Mouse (Mus musculus): Measurements from ENCODE around the gene Mbnl2. TPM values are rescaled to one million over a fixed set of nuclear protein-coding genes. Genes with fewer than 3 reads are reported as not detected.

The Mbnl2 gene
- polyA plus RNA-seq, 1 experiment from 2014 or later: 129 TPM

DNA sequence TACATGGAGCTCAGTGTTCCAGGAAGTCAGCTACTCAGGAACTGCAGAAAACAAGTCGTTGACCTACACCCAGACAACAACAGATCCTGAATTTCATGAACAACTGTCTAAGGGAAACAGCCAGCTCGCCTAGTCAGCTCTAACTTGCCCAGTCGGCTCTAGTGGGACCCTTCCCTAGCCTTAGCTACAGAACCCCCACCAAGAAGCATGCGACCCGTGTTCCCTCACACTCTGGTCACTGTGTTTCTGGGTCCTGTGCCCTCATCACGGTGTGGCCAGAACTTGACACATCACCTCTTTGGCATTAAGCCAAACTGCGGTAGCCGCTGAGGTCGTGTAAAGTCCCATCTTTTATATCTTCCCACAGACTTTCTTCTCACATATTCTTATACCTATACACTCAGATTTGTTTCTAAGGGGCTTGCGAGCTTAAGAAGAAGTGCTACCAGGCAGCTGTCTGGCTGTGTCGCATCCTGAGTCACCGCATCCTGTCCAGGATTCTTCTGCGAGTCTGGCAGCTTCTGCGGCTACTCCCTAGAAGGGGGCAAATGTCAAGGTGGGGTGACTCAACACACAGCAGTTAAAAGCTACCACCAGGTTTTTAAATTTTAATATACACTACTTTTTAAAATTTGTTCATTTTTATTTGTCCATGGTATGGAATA lies 193.8 kb downstream of the Mbnl2 start:
- WGBS: 74% methylated on average over 14 of the region's 14 CpGs
- Histone ChIP-seq H3K27ac (replicated peaks in 1 of 2; ENCODE audit: control insufficient read depth in 1 of 2, insufficient read depth in 1 of 2, low read depth in 2 of 2, low read length in 2 of 2) (no peak overlapping the region), H3K27me3 (ENCODE audit: control insufficient read depth, insufficient read depth, low read length) (no peaks in the 10 kb centered on the region), H3K4me1 (ENCODE audit: control insufficient read depth in 2 of 2, insufficient read depth in 2 of 2, low read length in 2 of 2) (no peaks in the 10 kb centered on the region; a peak in 1 of 4 replicates), H3K9ac (ENCODE audit: low read length) (no peak overlapping the region), H3K9me3 (ENCODE audit: control insufficient read depth, low read length) (no peaks in the 10 kb centered on the region), H3K4me3 (ENCODE audit: control insufficient read depth in 1 of 2, insufficient read depth in 1 of 2, low read depth in 1 of 2, low read length in 2 of 2) (no peak overlapping the region), H3K36me3 (ENCODE audit: control insufficient read depth, insufficient read depth, low read length) (no peaks in the 10 kb centered on the region), H3K4me2 (ENCODE audit: low read length) (no peak overlapping the region)
- no peak for ATAC-seq (ENCODE audit: insufficient number of reproducible peaks, insufficient read depth, low FRiP score, low read depth)

DNA sequence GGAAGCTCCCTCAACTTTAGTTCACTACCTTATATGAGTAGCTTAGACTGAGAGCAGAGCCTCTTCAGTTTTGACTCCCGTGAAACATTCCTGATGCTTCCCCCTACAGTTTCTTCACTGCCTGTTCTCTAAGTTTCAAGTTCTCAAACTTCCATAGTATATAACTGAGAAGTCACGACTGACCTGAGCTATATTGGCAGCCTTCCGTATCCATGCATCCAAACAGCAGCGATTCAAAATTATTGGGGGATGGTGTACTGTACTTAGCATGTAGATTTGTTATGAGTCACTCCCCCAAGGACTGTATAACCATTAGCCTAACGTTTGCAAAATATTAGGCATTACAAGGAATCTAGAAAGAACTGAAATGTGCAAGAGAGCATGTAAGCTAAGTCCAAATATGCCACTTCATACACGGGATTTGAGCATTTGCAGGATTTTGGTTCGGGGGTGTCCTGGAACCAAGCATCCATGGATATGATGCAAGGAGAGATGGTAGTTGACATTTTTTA lies 200.8 kb downstream of the Mbnl2 start:
- H3K36me3 ChIP-seq (ENCODE audit: control insufficient read depth, insufficient read depth, low read length): no peaks in the 10 kb centered on the region
- H3K4me2 ChIP-seq (ENCODE audit: low read length): peak overlapping the region; percentile 73
- H3K9me3 ChIP-seq (ENCODE audit: control insufficient read depth, low read length): no peaks in the 10 kb centered on the region
- H3K4me1 ChIP-seq (ENCODE audit: control insufficient read depth in 2 of 2, insufficient read depth in 2 of 2, low read length in 2 of 2): peaks cover 3 to 6% of the 10 kb centered on the region in 2 experiments; a peak in 1 of 4 replicates
- no peak for ATAC-seq (ENCODE audit: insufficient number of reproducible peaks, insufficient read depth, low FRiP score, low read depth)
- no peaks in the 10 kb centered on the region for H3K27me3 ChIP-seq (ENCODE audit: control insufficient read depth, insufficient read depth, low read length)
- WGBS: 66% methylated on average over 7 of the region's 7 CpGs
- peak overlapping the region in 1 of 2 experiments; percentile 80; a peak in 1 of 4 replicates for H3K4me3 ChIP-seq (ENCODE audit: control insufficient read depth in 1 of 2, insufficient read depth in 1 of 2, low read depth in 1 of 2, low read length in 2 of 2)
- no peak overlapping the region for H3K27ac ChIP-seq (replicated peaks in 1 of 2; ENCODE audit: control insufficient read depth in 1 of 2, insufficient read depth in 1 of 2, low read depth in 2 of 2, low read length in 2 of 2)
- peak overlapping the region; percentile 73; the same call in 1 of the 2 replicates for H3K9ac ChIP-seq (ENCODE audit: low read length)

DNA sequence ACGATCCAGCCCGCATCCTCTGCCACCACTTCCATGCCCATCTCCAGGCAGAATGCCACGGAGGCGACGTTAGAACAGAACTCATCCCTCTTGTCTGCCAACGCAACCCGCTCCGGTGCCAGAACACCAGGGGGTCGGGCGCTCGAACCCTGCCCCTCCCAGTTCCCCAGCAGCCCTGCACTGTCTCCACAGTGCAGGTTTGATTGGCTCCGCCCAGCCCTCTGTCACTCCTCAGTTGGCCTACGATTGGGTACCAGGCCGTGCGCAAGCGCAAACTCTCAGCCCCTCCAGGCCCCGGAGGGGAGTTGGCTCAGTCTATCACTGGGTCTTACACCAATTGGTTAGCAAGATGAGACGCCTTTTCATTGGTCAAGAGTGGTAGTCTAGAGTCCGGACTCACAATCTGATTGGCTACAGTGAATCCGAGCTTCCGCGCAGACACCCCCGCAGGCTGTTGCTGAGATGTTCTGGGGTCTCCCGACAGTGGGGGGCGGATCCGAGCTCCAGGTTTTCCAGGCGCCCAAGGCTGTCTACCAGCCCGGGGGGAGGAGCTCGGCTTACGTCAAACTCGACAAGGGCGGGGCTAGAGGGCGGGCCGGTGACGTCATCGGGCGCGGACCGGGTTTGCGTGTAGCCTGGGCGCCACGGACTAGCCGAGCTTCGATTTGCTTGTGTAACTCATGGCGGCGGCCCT lies 202.0 kb downstream of the Mbnl2 start:
- no peaks in the 10 kb centered on the region for H3K9me3 ChIP-seq (ENCODE audit: control insufficient read depth, low read length)
- peak overlapping the region; percentile 90 to 96 for H3K27ac ChIP-seq (replicated peaks in 1 of 2; ENCODE audit: control insufficient read depth in 1 of 2, insufficient read depth in 1 of 2, low read depth in 2 of 2, low read length in 2 of 2)
- WGBS: under 1% methylated on average over 46 of the region's 46 CpGs
- peak overlapping the region; percentile 73 for H3K4me2 ChIP-seq (ENCODE audit: low read length)
- H3K4me1 ChIP-seq (ENCODE audit: control insufficient read depth in 2 of 2, insufficient read depth in 2 of 2, low read length in 2 of 2): peaks cover 3 to 7% of the 10 kb centered on the region in 2 experiments; a peak in 1 of 4 replicates
- ATAC-seq (ENCODE audit: insufficient number of reproducible peaks, insufficient read depth, low FRiP score, low read depth): peak; percentile 95
- peak overlapping the region; percentile 70 to 80 for H3K4me3 ChIP-seq (ENCODE audit: control insufficient read depth in 1 of 2, insufficient read depth in 1 of 2, low read depth in 1 of 2, low read length in 2 of 2)
- H3K27me3 ChIP-seq (ENCODE audit: control insufficient read depth, insufficient read depth, low read length): no peaks in the 10 kb centered on the region
- peaks cover 6% of the 10 kb centered on the region; the same call in 1 of the 2 replicates for H3K36me3 ChIP-seq (ENCODE audit: control insufficient read depth, insufficient read depth, low read length)
- H3K9ac ChIP-seq (ENCODE audit: low read length): peak overlapping the region; percentile 73

DNA sequence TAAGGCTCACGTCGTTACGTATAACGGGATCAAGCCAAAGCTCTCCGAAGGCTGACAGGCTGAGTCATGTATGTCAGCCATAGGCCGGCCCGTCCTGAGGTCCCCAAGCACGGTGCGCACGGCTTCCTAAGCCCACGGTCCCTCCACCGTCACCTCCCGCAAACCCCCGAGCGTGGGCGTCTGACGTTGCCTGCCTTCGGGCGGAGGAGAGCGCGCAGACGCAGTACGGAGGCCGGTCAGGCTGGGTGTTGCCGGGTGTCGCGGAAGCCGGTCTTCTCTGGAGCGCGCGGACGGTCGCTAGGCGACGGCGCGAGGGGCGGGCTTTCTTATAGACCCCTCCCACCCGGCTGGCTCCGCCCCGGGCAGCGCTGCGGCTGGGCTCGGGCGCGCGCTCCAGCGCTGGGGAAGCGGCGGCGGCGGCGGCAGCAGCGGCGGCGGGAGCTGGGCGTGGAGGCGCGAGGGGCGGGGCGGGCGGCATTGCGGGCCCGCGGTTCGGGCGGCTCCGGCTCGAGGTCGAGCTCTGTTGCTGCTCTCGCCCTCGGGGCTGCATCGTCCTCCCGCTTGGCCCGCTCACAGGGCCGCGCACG lies 202.6 kb downstream of the Mbnl2 start, which contains the start of gene Rap2a:
Rap2a (plus strand) TSS at position 463 of the 587 bp plus-strand sequence.
- peaks cover 6% of the 10 kb centered on the region; the same call in 1 of the 2 replicates for H3K36me3 ChIP-seq (ENCODE audit: control insufficient read depth, insufficient read depth, low read length)
- no peaks in the 10 kb centered on the region for H3K27me3 ChIP-seq (ENCODE audit: control insufficient read depth, insufficient read depth, low read length)
- peak within 1 kb of the TSS; percentile 90 to 96 for H3K27ac ChIP-seq (replicated peaks in 1 of 2; ENCODE audit: control insufficient read depth in 1 of 2, insufficient read depth in 1 of 2, low read depth in 2 of 2, low read length in 2 of 2)
- no peaks in the 10 kb centered on the region for H3K9me3 ChIP-seq (ENCODE audit: control insufficient read depth, low read length)
- peaks cover 3 to 7% of the 10 kb centered on the region in 2 experiments; a peak in 1 of 4 replicates for H3K4me1 ChIP-seq (ENCODE audit: control insufficient read depth in 2 of 2, insufficient read depth in 2 of 2, low read length in 2 of 2)
- WGBS: under 1% methylated on average over 60 of the region's 78 CpGs
- peak within 1 kb of the TSS; percentile 92 for H3K9ac ChIP-seq (ENCODE audit: low read length)
- H3K4me2 ChIP-seq (ENCODE audit: low read length): peak within 1 kb of the TSS; percentile 73
- peak; percentile 90 for ATAC-seq (ENCODE audit: insufficient number of reproducible peaks, insufficient read depth, low FRiP score, low read depth)
- peak within 1 kb of the TSS; percentile 70 to 80 for H3K4me3 ChIP-seq (ENCODE audit: control insufficient read depth in 1 of 2, insufficient read depth in 1 of 2, low read depth in 1 of 2, low read length in 2 of 2)

DNA sequence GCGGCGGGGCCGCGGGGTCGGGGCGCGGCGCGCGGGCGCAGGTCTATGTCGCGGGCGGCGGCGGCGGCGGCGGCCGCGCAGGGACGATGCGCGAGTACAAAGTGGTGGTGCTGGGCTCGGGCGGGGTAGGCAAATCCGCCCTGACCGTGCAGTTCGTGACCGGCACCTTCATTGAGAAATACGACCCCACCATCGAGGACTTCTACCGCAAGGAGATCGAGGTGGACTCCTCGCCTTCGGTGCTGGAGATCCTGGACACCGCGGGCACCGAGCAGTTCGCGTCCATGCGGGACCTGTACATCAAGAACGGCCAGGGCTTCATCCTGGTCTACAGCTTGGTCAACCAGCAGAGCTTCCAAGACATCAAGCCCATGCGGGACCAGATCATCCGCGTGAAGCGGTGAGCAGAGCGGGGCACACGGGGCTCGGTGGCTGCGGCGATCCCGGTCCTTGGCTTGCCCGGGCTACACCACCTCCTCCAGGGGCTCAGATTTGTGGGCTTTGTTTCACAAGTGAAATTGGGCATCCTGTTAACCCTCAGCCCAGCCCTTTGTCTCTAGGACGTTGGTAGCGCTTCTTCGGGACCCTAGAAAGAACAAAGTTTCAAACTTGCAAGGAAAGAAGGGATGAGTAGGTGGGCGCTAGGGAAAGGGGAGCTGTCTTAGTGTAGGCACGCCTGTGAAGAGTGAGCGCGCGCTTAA lies 203.3 kb downstream of the Mbnl2 start:
- Histone ChIP-seq H3K4me1 (ENCODE audit: control insufficient read depth in 2 of 2, insufficient read depth in 2 of 2, low read length in 2 of 2) (peaks cover 3 to 7% of the 10 kb centered on the region in 2 experiments; a peak in 1 of 4 replicates), H3K4me2 (ENCODE audit: low read length) (peak overlapping the region; percentile 73), H3K9ac (ENCODE audit: low read length) (peak overlapping the region; percentile 92), H3K27me3 (ENCODE audit: control insufficient read depth, insufficient read depth, low read length) (no peaks in the 10 kb centered on the region), H3K27ac (replicated peaks in 1 of 2; ENCODE audit: control insufficient read depth in 1 of 2, insufficient read depth in 1 of 2, low read depth in 2 of 2, low read length in 2 of 2) (peak overlapping the region; percentile 78 to 96), H3K9me3 (ENCODE audit: control insufficient read depth, low read length) (no peaks in the 10 kb centered on the region), H3K4me3 (ENCODE audit: control insufficient read depth in 1 of 2, insufficient read depth in 1 of 2, low read depth in 1 of 2, low read length in 2 of 2) (peak overlapping the region; percentile 70 to 80), H3K36me3 (ENCODE audit: control insufficient read depth, insufficient read depth, low read length) (peaks cover 6% of the 10 kb centered on the region; the same call in 1 of the 2 replicates)
- WGBS: under 1% methylated on average over 61 of the region's 62 CpGs
- ATAC-seq (ENCODE audit: insufficient number of reproducible peaks, insufficient read depth, low FRiP score, low read depth): peak; percentile 8

DNA sequence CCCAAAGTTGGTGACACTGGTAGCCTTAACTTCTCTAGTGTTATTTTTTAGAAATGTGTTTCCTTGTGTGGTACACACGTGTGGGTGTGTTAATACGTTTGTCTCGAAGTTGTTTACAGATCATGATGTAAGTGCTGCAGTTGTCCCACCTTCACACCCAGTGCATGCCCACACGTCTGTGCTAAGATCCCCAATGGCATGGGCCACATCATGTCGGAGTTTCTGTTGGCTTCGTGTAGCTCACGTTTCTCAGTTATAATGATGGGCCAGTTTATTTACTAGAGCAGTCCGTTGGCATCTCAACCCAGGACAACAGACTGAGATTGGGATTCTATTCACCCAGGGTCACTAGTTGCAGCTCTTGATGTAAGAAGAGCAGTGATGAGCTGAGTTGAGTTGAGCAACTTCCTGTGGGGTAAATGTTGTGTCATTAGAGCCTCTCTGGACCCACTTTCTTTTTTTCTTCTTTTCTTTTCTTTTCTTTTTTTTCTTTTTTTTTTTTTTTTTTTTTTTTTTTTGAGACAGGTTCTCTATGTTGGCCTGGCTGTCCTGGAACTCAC lies 205.0 kb downstream of the Mbnl2 start:
- peaks cover 6% of the 10 kb centered on the region; the same call in 1 of the 2 replicates for H3K36me3 ChIP-seq (ENCODE audit: control insufficient read depth, insufficient read depth, low read length)
- 70% methylated on average over 8 of the region's 8 CpGs for WGBS
- H3K27ac ChIP-seq (replicated peaks in 1 of 2; ENCODE audit: control insufficient read depth in 1 of 2, insufficient read depth in 1 of 2, low read depth in 2 of 2, low read length in 2 of 2): no peak overlapping the region
- peak overlapping the region in 1 of 2 experiments; percentile 80; a peak in 2 of 4 replicates for H3K4me3 ChIP-seq (ENCODE audit: control insufficient read depth in 1 of 2, insufficient read depth in 1 of 2, low read depth in 1 of 2, low read length in 2 of 2)
- no peak overlapping the region for H3K9ac ChIP-seq (ENCODE audit: low read length)
- ATAC-seq (ENCODE audit: insufficient number of reproducible peaks, insufficient read depth, low FRiP score, low read depth): no peak
- H3K9me3 ChIP-seq (ENCODE audit: control insufficient read depth, low read length): no peaks in the 10 kb centered on the region
- H3K4me2 ChIP-seq (ENCODE audit: low read length): peak overlapping the region; percentile 73
- no peaks in the 10 kb centered on the region for H3K27me3 ChIP-seq (ENCODE audit: control insufficient read depth, insufficient read depth, low read length)
- H3K4me1 ChIP-seq (ENCODE audit: control insufficient read depth in 2 of 2, insufficient read depth in 2 of 2, low read length in 2 of 2): peaks cover 3 to 7% of the 10 kb centered on the region in 2 experiments; a peak in 2 of 4 replicates

Measured in heart, embryonic 14.5 days (tissue).